Mouse (Mus musculus) cerebellum, postnatal 10 days (tissue): ENCODE data around the gene Fyb.

ENCODE experiments used
- DNase-seq, 2 experiments: peaks; one replicate each; pipeline ENCODE4 v3.0.0; 2021; ENCODE audit warnings: mixed read lengths in 2 of 2

The Fyb gene

GRCm38 (mm10) chr15:6666072-6666471, 143.4 kb downstream of the Fyb start:
- no peak for DNase-seq

GRCm38 (mm10) chr15:6668793-6669437, 146.3 kb downstream of the Fyb start:
- DNase-seq, result no peak

GRCm38 (mm10) chr15:6678479-6678878, 155.8 kb downstream of the Fyb start:
- DNase-seq, result no peak

- DNase-seq, result peak; percentile 14 to 17
Measured at GRCm38 (mm10) chr15:6702164-6702563, 179.5 kb downstream of the Fyb start.

- no peak for DNase-seq
Measured at GRCm38 (mm10) chr15:6705351-6705901, 182.8 kb downstream of the Fyb start.

- DNase-seq, result peak; percentile 70 to 71
Measured at GRCm38 (mm10) chr15:6707551-6707935, 184.9 kb downstream of the Fyb start.

GRCm38 (mm10) chr15:6707936-6708525, 185.4 kb downstream of the Fyb start, which contains the start of gene Rictor:
Rictor (plus strand) TSS chr15:6708379.
- peak; percentile 93 to 96 for DNase-seq

- peak; percentile 37 to 55 for DNase-seq
Measured at GRCm38 (mm10) chr15:6708526-6709441, 186.1 kb downstream of the Fyb start.

- no peak for DNase-seq
Measured at GRCm38 (mm10) chr15:6709618-6710017, 187.0 kb downstream of the Fyb start.

- DNase-seq, result no peak
Measured at GRCm38 (mm10) chr15:6710341-6710740, 187.7 kb downstream of the Fyb start.

GRCm38 (mm10) chr15:6711226-6711625, 188.6 kb downstream of the Fyb start:
- DNase-seq, result no peak
